Mouse (Mus musculus): ENCODE measurements around the gene Plcb3. TPM values are rescaled to one million over a fixed set of nuclear protein-coding genes. Genes with fewer than 3 reads are reported as not detected.

The Plcb3 gene
- polyA plus RNA-seq (2012; rRNA removed), result 31.5 and 31.7 TPM in 2 replicates

GRCm38 (mm10) chr19:6975537-6976521 is at the start of gene Plcb3:
Plcb3 (minus strand) TSS chr19:6976470.
- H3K4me1 ChIP-seq (ENCODE audit: control insufficient read depth, insufficient read depth, insufficient read length), result peaks cover 18% of the 10 kb centered on the region
- peak within 1 kb of the TSS; percentile 65 for H3K27ac ChIP-seq (ENCODE audit: insufficient read depth, low read length)
- H3K4me3 ChIP-seq (ENCODE audit: extremely low read depth, insufficient read depth, insufficient read length), result peak within 1 kb of the TSS; percentile 65
- no peak for TF ChIP-seq POLR2A (IDR thresholded peaks at IDR 0.05; ENCODE audit: low read depth, low read length)
- TF ChIP-seq CTCF (IDR thresholded peaks at IDR 0.05; ENCODE audit: extremely low read depth, insufficient read depth, insufficient read length, insufficient replicate concordance), result 0 out of 2 replicates have a peak, but pooled peaks have one; percentile 20
- peak; percentile 25 to 45 for DNase-seq (ENCODE audit: low read depth in 1 of 2, low spot score in 2 of 2)
- peaks cover 4% of the 10 kb centered on the region; the same call in 1 of the 2 replicates for H3K36me3 ChIP-seq (ENCODE audit: control insufficient read depth, insufficient read depth, low read length)
- under 1% methylated on average over 16 of the region's 16 CpGs for WGBS
- no peaks in the 10 kb centered on the region for H3K27me3 ChIP-seq (ENCODE audit: control insufficient read depth, insufficient read depth, low read length)

GRCm38 (mm10) chr19:7020224-7020641 is 44.0 kb upstream of the Plcb3 start:
- Histone ChIP-seq H3K4me3 (ENCODE audit: extremely low read depth, insufficient read depth, insufficient read length) (no peak overlapping the region), H3K27ac (ENCODE audit: insufficient read depth, low read length) (peak overlapping the region; percentile 95), H3K27me3 (ENCODE audit: control insufficient read depth, insufficient read depth, low read length) (no peaks in the 10 kb centered on the region), H3K4me1 (ENCODE audit: control insufficient read depth, insufficient read depth, insufficient read length) (peaks cover 10% of the 10 kb centered on the region; the same call in 1 of the 2 replicates), H3K36me3 (ENCODE audit: control insufficient read depth, insufficient read depth, low read length) (peaks cover 23% of the 10 kb centered on the region)
- 3% methylated on average over 3 of the region's 3 CpGs for WGBS
- peak; percentile 79; the same call in 1 of the 2 replicates for TF ChIP-seq CTCF (IDR thresholded peaks at IDR 0.05; ENCODE audit: extremely low read depth, insufficient read depth, insufficient read length, insufficient replicate concordance)
- TF ChIP-seq POLR2A (IDR thresholded peaks at IDR 0.05; ENCODE audit: low read depth, low read length), result no peak
- DNase-seq (ENCODE audit: low read depth in 1 of 2, low spot score in 2 of 2), result peak; percentile 70 to 75

GRCm38 (mm10) chr19:7019191-7019590 is 42.9 kb upstream of the Plcb3 start, which contains the start of gene Fermt3:
Fermt3 (minus strand) TSS chr19:7019469.
- H3K4me1 ChIP-seq (ENCODE audit: control insufficient read depth, insufficient read depth, insufficient read length), result peaks cover 10% of the 10 kb centered on the region; the same call in 1 of the 2 replicates
- peaks cover 26% of the 10 kb centered on the region for H3K36me3 ChIP-seq (ENCODE audit: control insufficient read depth, insufficient read depth, low read length)
- no peaks in the 10 kb centered on the region for H3K27me3 ChIP-seq (ENCODE audit: control insufficient read depth, insufficient read depth, low read length)
- H3K27ac ChIP-seq (ENCODE audit: insufficient read depth, low read length), result peak within 1 kb of the TSS; percentile 95
- WGBS, result 2% methylated on average over 5 of the region's 5 CpGs
- TF ChIP-seq CTCF (IDR thresholded peaks at IDR 0.05; ENCODE audit: extremely low read depth, insufficient read depth, insufficient read length, insufficient replicate concordance) (no peak), POLR2A (IDR thresholded peaks at IDR 0.05; ENCODE audit: low read depth, low read length) (peak; percentile 37; the same call in 1 of the 2 replicates)
- peak; percentile 60 to 82 for DNase-seq (ENCODE audit: low read depth in 1 of 2, low spot score in 2 of 2)
- H3K4me3 ChIP-seq (ENCODE audit: extremely low read depth, insufficient read depth, insufficient read length), result peak within 1 kb of the TSS; percentile 73

- 9% methylated on average over 11 of the region's 11 CpGs for WGBS
- H3K4me1 ChIP-seq (ENCODE audit: control insufficient read depth, insufficient read depth, insufficient read length), result peaks cover 10% of the 10 kb centered on the region; the same call in 1 of the 2 replicates
- TF ChIP-seq POLR2A (IDR thresholded peaks at IDR 0.05; ENCODE audit: low read depth, low read length) (no peak), CTCF (IDR thresholded peaks at IDR 0.05; ENCODE audit: extremely low read depth, insufficient read depth, insufficient read length, insufficient replicate concordance) (no peak)
- peak overlapping the region; percentile 95 for H3K27ac ChIP-seq (ENCODE audit: insufficient read depth, low read length)
- no peaks in the 10 kb centered on the region for H3K27me3 ChIP-seq (ENCODE audit: control insufficient read depth, insufficient read depth, low read length)
- peak overlapping the region; percentile 73 for H3K4me3 ChIP-seq (ENCODE audit: extremely low read depth, insufficient read depth, insufficient read length)
- DNase-seq (ENCODE audit: low read depth in 1 of 2, low spot score in 2 of 2), result no peak
- H3K36me3 ChIP-seq (ENCODE audit: control insufficient read depth, insufficient read depth, low read length), result peaks cover 30% of the 10 kb centered on the region
Measured at GRCm38 (mm10) chr19:7018546-7018945, 42.3 kb upstream of the Plcb3 start.

GRCm38 (mm10) chr19:7017541-7018457 is 41.5 kb upstream of the Plcb3 start:
- Histone ChIP-seq H3K4me3 (ENCODE audit: extremely low read depth, insufficient read depth, insufficient read length) (peak overlapping the region; percentile 73), H3K36me3 (ENCODE audit: control insufficient read depth, insufficient read depth, low read length) (peaks cover 33% of the 10 kb centered on the region), H3K27ac (ENCODE audit: insufficient read depth, low read length) (peak overlapping the region; percentile 95), H3K27me3 (ENCODE audit: control insufficient read depth, insufficient read depth, low read length) (no peaks in the 10 kb centered on the region), H3K4me1 (ENCODE audit: control insufficient read depth, insufficient read depth, insufficient read length) (peaks cover 10% of the 10 kb centered on the region; the same call in 1 of the 2 replicates)
- WGBS, result 7% methylated on average over 12 of the region's 12 CpGs
- TF ChIP-seq POLR2A (IDR thresholded peaks at IDR 0.05; ENCODE audit: low read depth, low read length), result peak; percentile 20; the same call in 1 of the 2 replicates
- TF ChIP-seq CTCF (IDR thresholded peaks at IDR 0.05; ENCODE audit: extremely low read depth, insufficient read depth, insufficient read length, insufficient replicate concordance), result no peak
- peak; percentile 60 to 70 for DNase-seq (ENCODE audit: low read depth in 1 of 2, low spot score in 2 of 2)

Data from spleen, adult 2 months (tissue).